Mouse (Mus musculus) limb, embryonic 10.5 days (tissue): ENCODE measurements around the gene Il21. TPM values are rescaled to one million over a fixed set of nuclear protein-coding genes. Genes with fewer than 3 reads are reported as not detected.

ENCODE experiments used
- DNase-seq: peaks from one replicate; pipeline ENCODE4 v3.0.0-alpha.2; 2017; ENCODE audit warnings: low spot score
- H3K27ac ChIP-seq: fragments of 300-500 bp; sonication (generic); 2 replicates; pipeline ENCODE4 v1.5.1; 2016; ENCODE audit warnings: mild to moderate bottlenecking
- H3K27me3 ChIP-seq: fragments of 300-500 bp; sonication (generic); 2 replicates; pipeline ENCODE4 v1.6.1; 2016; ENCODE audit warnings: low read depth, mild to moderate bottlenecking; ENCODE audit not compliant: poor library complexity, severe bottlenecking
- H3K36me3 ChIP-seq: fragments of 300-500 bp; sonication (generic); 2 replicates; pipeline ENCODE4 v1.6.1; 2016; ENCODE audit warnings: mild to moderate bottlenecking, moderate library complexity
- H3K4me1 ChIP-seq: fragments of 300-500 bp; sonication (generic); 2 replicates; pipeline ENCODE4 v1.6.1; 2016
- H3K4me3 ChIP-seq: fragments of 300-500 bp; sonication (generic); 2 replicates; pipeline ENCODE4 v1.5.1; 2016; ENCODE audit warnings: mild to moderate bottlenecking, moderate library complexity
- H3K9me3 ChIP-seq: fragments of 300-500 bp; sonication (generic); replicated peaks from 2 replicates; pipeline ENCODE4 v1.6.1; 2016; ENCODE audit warnings: mild to moderate bottlenecking
- WGBS: fragments of 180-500 bp; shearing (Covaris S2); methylation state at CpG from one replicate; pipeline ENCODE4 v1.1.7; 2016; 5-methylcytosine and 5-hydroxymethylcytosine counted together
- microRNA-seq: library from miRNA; unstranded; fragments of <30 nt; microRNA quantifications from one replicate; pipeline ENCODE4, GENCODE M21; 2017
- polyA plus RNA-seq: library from polyadenylated mRNA; unstranded; fragments of >200 nt; fragmentation: Nextera tagmentation; extraction: Ambion mirVana; gene quantifications from 2 replicates; pipeline ENCODE4 v1.2.1, GENCODE M21; 2016

The Il21 gene
- polyA plus RNA-seq, 1 experiment from 2014 or later, result not detected

DNA sequence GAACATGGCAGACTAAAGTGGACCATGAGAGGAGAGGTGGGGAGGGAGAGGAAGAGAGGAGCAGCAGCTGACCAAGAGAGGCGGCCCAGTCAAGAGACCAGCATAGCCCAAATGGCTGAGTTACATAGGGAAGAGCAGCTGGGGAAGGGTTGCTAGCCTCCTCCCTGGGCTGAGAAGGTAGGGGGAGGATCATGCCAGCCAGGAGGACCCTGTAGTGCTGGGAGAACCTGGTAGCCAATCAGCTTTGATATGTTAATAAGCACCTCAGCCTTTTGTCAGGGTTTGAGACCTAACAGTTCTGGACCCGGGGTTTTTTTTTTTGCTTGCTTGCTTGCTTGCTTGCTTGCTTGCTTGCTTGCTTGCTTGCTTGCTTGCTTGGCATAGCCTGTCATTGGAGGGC is 51.4 kb downstream of the Il21 start:
- no peaks in the 10 kb centered on the region for H3K27me3 ChIP-seq
- 15% methylated on average over 2 of the region's 2 CpGs for WGBS
- DNase-seq, result no peak
- H3K27ac ChIP-seq, result no peak overlapping the region
- H3K4me3 ChIP-seq, result no peak overlapping the region
- H3K9me3 ChIP-seq, result no peaks in the 10 kb centered on the region
- no peaks in the 10 kb centered on the region for H3K36me3 ChIP-seq
- H3K4me1 ChIP-seq, result peaks cover 7% of the 10 kb centered on the region; the same call in 1 of the 2 replicates

GRCm38 (mm10) chr3:37180039-37180743 is 52.2 kb downstream of the Il21 start:
- Histone ChIP-seq H3K27ac (no peak overlapping the region), H3K4me1 (peaks cover 7% of the 10 kb centered on the region; the same call in 1 of the 2 replicates), H3K9me3 (no peaks in the 10 kb centered on the region), H3K4me3 (no peak overlapping the region), H3K27me3 (no peaks in the 10 kb centered on the region), H3K36me3 (no peaks in the 10 kb centered on the region)
- 80% methylated on average over 12 of the region's 12 CpGs for WGBS
- no peak for DNase-seq

DNA sequence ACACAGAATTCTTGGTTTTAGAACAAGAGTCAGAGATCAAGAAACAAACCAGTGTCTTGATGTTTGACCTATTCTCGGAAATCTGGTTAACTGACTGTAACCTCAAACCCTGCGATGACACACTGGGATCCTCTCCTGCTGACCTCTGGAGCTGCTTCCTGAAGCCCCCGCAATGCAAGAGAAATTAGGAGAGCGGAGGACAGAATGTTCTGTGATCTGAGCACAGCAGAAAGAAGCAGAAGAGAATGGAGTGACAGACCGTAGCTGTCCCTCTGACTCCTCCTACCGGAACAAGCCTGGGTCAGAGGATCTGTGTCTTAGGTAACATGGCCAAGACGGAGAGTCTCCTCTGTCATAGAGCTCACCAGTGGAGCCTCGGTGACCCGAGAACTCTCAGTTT is 53.0 kb downstream of the Il21 start:
- Histone ChIP-seq H3K4me3 (no peak overlapping the region), H3K27me3 (no peaks in the 10 kb centered on the region), H3K36me3 (no peaks in the 10 kb centered on the region), H3K4me1 (peaks cover 7% of the 10 kb centered on the region; the same call in 1 of the 2 replicates), H3K27ac (no peak overlapping the region), H3K9me3 (no peaks in the 10 kb centered on the region)
- no peak for DNase-seq
- 94% methylated on average over 9 of the region's 9 CpGs for WGBS

DNA sequence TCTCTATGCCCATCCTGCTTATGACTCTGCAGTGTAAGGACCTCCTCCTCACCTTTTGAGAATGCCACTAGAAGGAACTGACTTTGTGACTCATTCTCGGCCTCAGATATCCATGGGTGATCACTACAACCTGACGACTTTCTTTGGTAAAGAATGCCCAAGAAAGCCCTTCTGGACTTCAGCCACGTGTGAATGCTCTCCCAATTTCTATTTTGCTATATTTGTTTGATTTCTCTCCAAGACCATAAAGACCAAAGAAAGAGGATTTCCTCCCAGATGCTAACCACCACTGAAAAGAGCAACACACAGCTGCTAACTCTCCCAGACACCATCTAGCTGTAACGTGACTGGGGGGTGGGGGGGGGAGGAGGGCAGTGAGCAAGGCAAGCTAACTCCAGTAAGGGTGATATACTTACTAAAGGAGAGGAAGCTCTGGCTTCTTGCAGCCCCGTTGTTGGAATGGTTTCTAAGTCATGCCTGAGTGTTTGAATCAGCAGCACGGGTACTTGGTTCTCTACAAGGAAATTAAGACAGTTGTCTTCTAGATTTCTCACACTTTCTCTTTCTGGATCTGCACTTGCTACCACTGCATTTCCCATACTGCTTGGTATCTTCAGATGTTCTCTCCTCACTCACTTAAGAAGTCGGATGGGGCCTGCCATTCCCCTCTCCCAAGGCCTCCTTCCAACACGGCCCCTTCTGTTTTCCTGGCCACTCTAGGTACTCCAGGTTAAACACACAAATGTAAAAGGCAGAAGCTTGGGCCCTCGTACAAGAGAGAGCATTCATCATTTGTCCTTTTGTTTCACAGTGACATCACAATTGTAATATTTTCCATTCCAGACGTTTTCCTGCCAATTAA is 57.5 kb downstream of the Il21 start:
- H3K27ac ChIP-seq, result no peak overlapping the region
- H3K9me3 ChIP-seq, result no peaks in the 10 kb centered on the region
- H3K4me3 ChIP-seq, result no peak overlapping the region
- no peaks in the 10 kb centered on the region for H3K4me1 ChIP-seq
- no peaks in the 10 kb centered on the region for H3K36me3 ChIP-seq
- no peaks in the 10 kb centered on the region for H3K27me3 ChIP-seq
- WGBS, result 77% methylated on average over 10 of the region's 10 CpGs
- no peak for DNase-seq

- Histone ChIP-seq H3K27me3 (no peaks in the 10 kb centered on the region), H3K4me1 (no peaks in the 10 kb centered on the region), H3K27ac (no peak overlapping the region), H3K36me3 (no peaks in the 10 kb centered on the region), H3K9me3 (no peaks in the 10 kb centered on the region), H3K4me3 (no peak overlapping the region)
- DNase-seq, result no peak
- WGBS, result 91% methylated on average over 8 of the region's 8 CpGs
These were observed 59.2 kb downstream of the Il21 start for GRCm38 (mm10) chr3:37173285-37173684.

Small RNA genes within 50 kb of the gene (microRNA-seq; reads per million reads assigned to microRNA genes)
- not detected for gene Gm24169

Other genes starting within 250 kb of the Il21 start
- gene Adad1, start 169.1 kb downstream of the Il21 start, polyA plus RNA-seq, result 0.65 and 1.1 TPM in 2 replicates
- gene Il2, start 106.7 kb downstream of the Il21 start, polyA plus RNA-seq, result 0.18 TPM in 1 of 2 replicates, not detected in the other
- 9.4 and 9.6 TPM in 2 replicates for gene Bbs12, start 79.9 kb upstream of the Il21 start, polyA plus RNA-seq
- gene Cetn4, start 80.1 kb upstream of the Il21 start, polyA plus RNA-seq, result 1.6 and 3.2 TPM in 2 replicates
- 0.64 and 0.98 TPM in 2 replicates for gene Fgf2, start 115.7 kb upstream of the Il21 start, polyA plus RNA-seq
- 52.7 and 53.3 TPM in 2 replicates for gene Spata5, start 187.3 kb upstream of the Il21 start, polyA plus RNA-seq
- 3.9 and 4.7 TPM in 2 replicates for gene Nudt6, start 187.6 kb upstream of the Il21 start, polyA plus RNA-seq